Mouse (Mus musculus) cortical plate, adult 2 months (tissue): ENCODE results near the gene Zfp850. TPM values are rescaled to one million over a fixed set of nuclear protein-coding genes. Genes with fewer than 3 reads are reported as not detected.
"Not testable (repeated sequence)": the region's sequence is repeated elsewhere in the genome, so short reads cannot be mapped to it uniquely, and the experiment has no call there.

Source experiments
- H3K27ac ChIP-seq: fragments of 200-500 bp; 2 replicates; pipeline ENCODE4 v1.5.1; 2012; ENCODE audit warnings: low read length, control low read depth, inconsistent platforms; ENCODE audit not compliant: insufficient read depth
- H3K4me1 ChIP-seq: fragments of 200-500 bp; 2 replicates; pipeline ENCODE4 v1.6.1; 2011; ENCODE audit warnings: low read length; ENCODE audit not compliant: control insufficient read depth, insufficient read depth
- H3K4me3 ChIP-seq: fragments of 200-500 bp; 2 replicates; pipeline ENCODE4 v1.5.1; 2011; ENCODE audit warnings: mild to moderate bottlenecking, low read length, control low read depth; ENCODE audit not compliant: insufficient read depth
- CTCF ChIP-seq: fragments of 200-500 bp; IDR thresholded peaks from 2 replicates; pipeline ENCODE4 v1.5.1; 2011; ENCODE audit warnings: mild to moderate bottlenecking, control low read depth, low read length; ENCODE audit not compliant: insufficient read depth; ENCODE audit errors: extremely low read depth
- POLR2A ChIP-seq: fragments of 200-500 bp; IDR thresholded peaks from 2 replicates; pipeline ENCODE4 v1.6.1; 2011; ENCODE audit warnings: mild to moderate bottlenecking, low read length, control low read depth; ENCODE audit not compliant: insufficient read depth; ENCODE audit errors: extremely low read depth
- polyA plus RNA-seq: library from polyadenylated mRNA; depleted of rRNA; stranded (reverse); fragments of >200 nt; gene quantifications from 2 replicates; pipeline ENCODE4 v1.2.3, GENCODE M21; 2012; rRNA removed

Gene Zfp850
- polyA plus RNA-seq, 1 experiment, result 1.7 TPM

GRCm38 (mm10) chr7:27978683-27979528, 35.0 kb downstream of the Zfp850 start, which contains the start of gene Zfp780b:
Gene Zfp780b, minus strand, starts transcription at chr7:27979171.
- TF ChIP-seq POLR2A, result peak; percentile 65; the same call in 1 of the 2 replicates
- TF ChIP-seq CTCF, result no peak
- Histone ChIP-seq H3K4me1 (no peaks in the 10 kb centered on the region; the same call in 1 of the 2 replicates), H3K4me3 (peak within 1 kb of the TSS; percentile 80), H3K27ac (peak within 1 kb of the TSS; percentile 41; the same call in 1 of the 2 replicates)

- H3K27ac ChIP-seq, H3K4me1 ChIP-seq, H3K4me3 ChIP-seq: not testable (repeated sequence)
Measured at GRCm38 (mm10) chr7:27949451-27949850, 64.5 kb downstream of the Zfp850 start.

- H3K4me3 ChIP-seq, H3K4me1 ChIP-seq, H3K27ac ChIP-seq: not testable (repeated sequence)
Measured at GRCm38 (mm10) chr7:27941869-27942268, 72.0 kb downstream of the Zfp850 start.

Other genes starting within 250 kb of the Zfp850 start
- gene Zfp626, start 206.9 kb downstream of the Zfp850 start, polyA plus RNA-seq, result 3.9 and 4.0 TPM in 2 replicates
- gene Zfp59, start 175.5 kb downstream of the Zfp850 start, polyA plus RNA-seq, result 3.4 and 3.9 TPM in 2 replicates
- gene Zfp607a, start 156.6 kb downstream of the Zfp850 start, polyA plus RNA-seq, result 0.71 and 1.0 TPM in 2 replicates
- gene Zfp974, start 84.7 kb downstream of the Zfp850 start, polyA plus RNA-seq, result 5.6 and 6.0 TPM in 2 replicates
- 9.0 and 9.5 TPM in 2 replicates for gene Zfp780b, start 34.9 kb downstream of the Zfp850 start, polyA plus RNA-seq
- 178 and 181 TPM in 2 replicates for gene Psmc4, start 36.0 kb upstream of the Zfp850 start, polyA plus RNA-seq
- 0.21 and 0.40 TPM in 2 replicates for gene Fcgbp, start 57.1 kb upstream of the Zfp850 start, polyA plus RNA-seq
- gene 9530053A07Rik, start 115.4 kb upstream of the Zfp850 start, polyA plus RNA-seq, result 0.06 TPM in 1 of 2 replicates, not detected in the other
- gene Fbl, start 155.6 kb upstream of the Zfp850 start, polyA plus RNA-seq, result 78.3 and 82.6 TPM in 2 replicates
- gene Dyrk1b, start 165.4 kb upstream of the Zfp850 start, polyA plus RNA-seq, result 30.7 and 31.1 TPM in 2 replicates